Mouse (Mus musculus) c-Kit-negative CD71-positive TER-119-positive erythroid progenitor cells, embryonic 14.5 days (primary cell): Measurements from ENCODE around the gene Pik3cg.

ENCODE experiments used
- DNase-seq: peaks from one replicate; pipeline ENCODE4 v3.0.0-alpha.2; 2013; ENCODE audit warnings: low read depth, low spot score

Pik3cg gene

GRCm38 (mm10) chr12:32144513-32144912, 63.9 kb downstream of the Pik3cg start:
- peak; percentile 78 for DNase-seq

GRCm38 (mm10) chr12:32143782-32144181, 64.7 kb downstream of the Pik3cg start:
- no peak for DNase-seq

- peak; percentile 72 for DNase-seq
Observed at GRCm38 (mm10) chr12:32143151-32143550, 65.3 kb downstream of the Pik3cg start.

- no peak for DNase-seq
Observed at GRCm38 (mm10) chr12:32141766-32142165, 66.7 kb downstream of the Pik3cg start.

- DNase-seq, result no peak
Observed at GRCm38 (mm10) chr12:32138831-32139230, 69.6 kb downstream of the Pik3cg start.

GRCm38 (mm10) chr12:32138362-32138761, 70.1 kb downstream of the Pik3cg start:
- DNase-seq, result no peak

- DNase-seq, result no peak
Observed at GRCm38 (mm10) chr12:32137542-32137941, 70.9 kb downstream of the Pik3cg start.

- no peak for DNase-seq
Observed at GRCm38 (mm10) chr12:32127599-32128507, 80.6 kb downstream of the Pik3cg start.

- DNase-seq, result no peak
Observed at GRCm38 (mm10) chr12:32127158-32127557, 81.3 kb downstream of the Pik3cg start.

GRCm38 (mm10) chr12:32124456-32124855, 84.0 kb downstream of the Pik3cg start:
- no peak for DNase-seq

GRCm38 (mm10) chr12:32124030-32124429, 84.4 kb downstream of the Pik3cg start:
- DNase-seq, result no peak

- peak; percentile 82 for DNase-seq
Observed at GRCm38 (mm10) chr12:32123559-32123958, 84.9 kb downstream of the Pik3cg start.
